12 mouse cellular contexts compared by ENCODE assay signal in genomic region chr5:99423271-99423670, GRCm38 (mm10).
DNase-seq lines count a peak whose midpoint lies in the region; ATAC-seq and TF ChIP-seq lines count a peak whose summit lies in the region.
"Had no signal": no experiment of that assay in that cellular context is flagged by ENCODE, and none has a peak within 500 bp of the region (broad histone marks: within the 10 kb centered on the region; RNA-seq: fewer than 3 reads in every experiment).

No protein-coding gene starts in this region.

- TF ChIP-seq EP300 in heart, adult 2 months (IDR thresholded peaks at IDR 0.05; ENCODE audit: insufficient read depth, low read depth, low read length), result no peak

- no peak overlapping the region for H3K4me2 ChIP-seq in forebrain, embryonic 12.5 days
- H3K4me2 ChIP-seq: heart, embryonic 15.5 days; hindbrain, embryonic 15.5 days had no signal

- DNase-seq in heart, adult 2 months, result no peak
- no peak for DNase-seq in heart, adult 8-10 months (ENCODE audit: low spot score)
- DNase-seq in left cerebral cortex, adult 2 months (ENCODE audit: extremely low spot score in 1 of 2, low spot score in 2 of 2), result no peak
- DNase-seq in left cerebral cortex, adult 8-10 months (ENCODE audit: low spot score in 2 of 2), result no peak
- DNase-seq in ovary, postnatal 14 days (ENCODE audit: low spot score), result peak; percentile 4
- no peak for DNase-seq in ovary, postnatal 10 days (ENCODE audit: low spot score)
- DNase-seq: adrenal gland, postnatal 14 days; thymus, adult 18-20 months had no signal

- H3K27me3 ChIP-seq in heart, adult 2 months (ENCODE audit: control insufficient read depth, insufficient read depth, low read length), result no peaks in the 10 kb centered on the region
- H3K27me3 ChIP-seq in forebrain, embryonic 12.5 days, result no peaks in the 10 kb centered on the region; the same call in 1 of the 2 replicates
- H3K27me3 ChIP-seq: heart, embryonic 15.5 days; hindbrain, embryonic 15.5 days had no signal

- peak; percentile 43 for TF ChIP-seq CTCF in heart, adult 2 months (IDR thresholded peaks at IDR 0.05)
- TF ChIP-seq CTCF in left cerebral cortex, adult 2 months (IDR thresholded peaks at IDR 0.05), result peak; percentile 43

- intact Hi-C loops in heart, adult 2 months (cut with DNase I), result loop anchor here (5.0 kb wide), 1 partner anchor 154 kb away; no protein-coding TSS in a partner anchor
- intact Hi-C loops in left cerebral cortex, adult 2 months (cut with DNase I), result no loop called here

- no peaks in the 10 kb centered on the region for H3K9me3 ChIP-seq in forebrain, embryonic 12.5 days
- H3K9me3 ChIP-seq: heart, embryonic 15.5 days; hindbrain, embryonic 15.5 days had no signal

- WGBS in heart, adult 2 months, result 66% methylated on average over 5 of the region's 5 CpGs
- 85% methylated on average over 5 of the region's 5 CpGs for WGBS in forebrain, embryonic 12.5 days

- H3K4me3 ChIP-seq in heart, adult 2 months, result no peak overlapping the region
- H3K4me3 ChIP-seq in left cerebral cortex, adult 2 months, result no peak overlapping the region
- no peak overlapping the region for H3K4me3 ChIP-seq in forebrain, embryonic 12.5 days (replicated peaks)
- H3K4me3 ChIP-seq: heart, embryonic 15.5 days; hindbrain, embryonic 15.5 days had no signal

- no peak overlapping the region for H3K27ac ChIP-seq in heart, adult 2 months
- H3K27ac ChIP-seq in left cerebral cortex, adult 2 months, result no peak overlapping the region
- no peak overlapping the region for H3K27ac ChIP-seq in forebrain, embryonic 12.5 days
- H3K27ac ChIP-seq: heart, embryonic 15.5 days; hindbrain, embryonic 15.5 days had no signal

- ATAC-seq in forebrain, embryonic 12.5 days (ENCODE audit: low FRiP score), result no peak
- ATAC-seq: CD4-positive, CD25-positive, alpha-beta regulatory T cell, adult 4 months had no signal

- no peak overlapping the region for H3K9ac ChIP-seq in heart, adult 2 months (ENCODE audit: low read depth, low read length)
- H3K9ac ChIP-seq in forebrain, embryonic 12.5 days, result no peak overlapping the region
- H3K9ac ChIP-seq: heart, embryonic 15.5 days; hindbrain, embryonic 15.5 days had no signal

- H3K36me3 ChIP-seq in heart, adult 2 months (ENCODE audit: control insufficient read depth, insufficient read depth, low read length), result no peaks in the 10 kb centered on the region
- H3K36me3 ChIP-seq in forebrain, embryonic 12.5 days (replicated peaks), result no peaks in the 10 kb centered on the region
- H3K36me3 ChIP-seq: heart, embryonic 15.5 days; hindbrain, embryonic 15.5 days had no signal

- no peaks in the 10 kb centered on the region for H3K4me1 ChIP-seq in heart, adult 2 months (ENCODE audit: control insufficient read depth, insufficient read depth, low read length)
- no peaks in the 10 kb centered on the region for H3K4me1 ChIP-seq in forebrain, embryonic 12.5 days
- H3K4me1 ChIP-seq: heart, embryonic 15.5 days; hindbrain, embryonic 15.5 days had no signal

- TF ChIP-seq POLR2A in heart, adult 2 months (IDR thresholded peaks at IDR 0.05; ENCODE audit: insufficient read depth, low read depth, low read length), result no peak

- no peaks in the 10 kb centered on the region for H3K79me2 ChIP-seq in heart, adult 2 months (replicated peaks; ENCODE audit: control insufficient read depth, insufficient read depth, low read length)
